Mouse (Mus musculus): Measurements from ENCODE around the gene Tmem151a. TPM values are rescaled to one million over a fixed set of nuclear protein-coding genes. Genes with fewer than 3 reads are reported as not detected.

Tmem151a gene
- polyA plus RNA-seq (2014; fragmentation: Illumina TruSeq; extraction: RNeasy Lipid Tissue Mini Kit (QIAGEN cat#74804); ENCODE audit: low read depth, low replicate concordance) = 2.0 TPM

GRCm38 (mm10) chr19:5085145-5085863, at the start of gene Tmem151a:
TSS of gene Tmem151a (minus strand) at chr19:5085531.

GRCm38 (mm10) chr19:5118384-5118698, 33.0 kb upstream of the Tmem151a start, which contains the start of gene Klc2:
TSS of gene Klc2 (minus strand) at chr19:5118560.

GRCm38 (mm10) chr19:5106731-5107191, 21.4 kb upstream of the Tmem151a start, which contains the start of gene Rab1b:
TSS of gene Rab1b (minus strand) at chr19:5107072.

GRCm38 (mm10) chr19:5098363-5099143, 13.2 kb upstream of the Tmem151a start, which contains the start of gene Cnih2:
TSS of gene Cnih2 (minus strand) at chr19:5098521.

GRCm38 (mm10) chr19:5087884-5088728, 2.8 kb upstream of the Tmem151a start, which contains the start of gene Yif1a:
TSS of gene Yif1a (plus strand) at chr19:5088538.

GRCm38 (mm10) chr19:5067867-5068569, 17.3 kb downstream of the Tmem151a start, which contains the start of gene Cd248:
TSS of gene Cd248 (plus strand) at chr19:5068078.

GRCm38 (mm10) chr19:5050047-5050905, 35.1 kb downstream of the Tmem151a start, which contains the start of gene Rin1:
TSS of gene Rin1 (plus strand) at chr19:5050481.

GRCm38 (mm10) chr19:5040862-5041523, 44.3 kb downstream of the Tmem151a start, which contains the start of gene Brms1:
TSS of gene Brms1 (plus strand) at chr19:5041354.

GRCm38 (mm10) chr19:5038709-5039156, 46.6 kb downstream of the Tmem151a start, which contains the start of the genes B4gat1 and AC124502.3:
TSS of gene B4gat1 (plus strand) at chr19:5038826.
TSS of gene AC124502.3 (plus strand) at chr19:5038891.

GRCm38 (mm10) chr19:5023621-5024479, 61.5 kb downstream of the Tmem151a start, which contains the start of gene Slc29a2:
TSS of gene Slc29a2 (plus strand) at chr19:5023860.

Other genes starting within 250 kb of the Tmem151a start
- gene Ccs, start 246.2 kb downstream of the Tmem151a start, polyA plus RNA-seq (2014; fragmentation: Illumina TruSeq; extraction: RNeasy Lipid Tissue Mini Kit (QIAGEN cat#74804); ENCODE audit: low read depth, low replicate concordance) = 33.2 TPM
- not detected for gene Ccdc87, start 246.2 kb downstream of the Tmem151a start, polyA plus RNA-seq (2014; fragmentation: Illumina TruSeq; extraction: RNeasy Lipid Tissue Mini Kit (QIAGEN cat#74804); ENCODE audit: low read depth, low replicate concordance)
- 63.9 TPM for gene Ctsf, start 230.4 kb downstream of the Tmem151a start, polyA plus RNA-seq (2014; fragmentation: Illumina TruSeq; extraction: RNeasy Lipid Tissue Mini Kit (QIAGEN cat#74804); ENCODE audit: low read depth, low replicate concordance)
- 0.71 TPM for gene Actn3, start 207.6 kb downstream of the Tmem151a start, polyA plus RNA-seq (2014; fragmentation: Illumina TruSeq; extraction: RNeasy Lipid Tissue Mini Kit (QIAGEN cat#74804); ENCODE audit: low read depth, low replicate concordance)
- gene Zdhhc24, start 206.9 kb downstream of the Tmem151a start, polyA plus RNA-seq (2014; fragmentation: Illumina TruSeq; extraction: RNeasy Lipid Tissue Mini Kit (QIAGEN cat#74804); ENCODE audit: low read depth, low replicate concordance) = 4.5 TPM
- 2.6 TPM for gene Bbs1, start 178.9 kb downstream of the Tmem151a start, polyA plus RNA-seq (2014; fragmentation: Illumina TruSeq; extraction: RNeasy Lipid Tissue Mini Kit (QIAGEN cat#74804); ENCODE audit: low read depth, low replicate concordance)
- gene Dpp3, start 157.2 kb downstream of the Tmem151a start, polyA plus RNA-seq (2014; fragmentation: Illumina TruSeq; extraction: RNeasy Lipid Tissue Mini Kit (QIAGEN cat#74804); ENCODE audit: low read depth, low replicate concordance) = 24.4 TPM
- gene Peli3, start 142.4 kb downstream of the Tmem151a start, polyA plus RNA-seq (2014; fragmentation: Illumina TruSeq; extraction: RNeasy Lipid Tissue Mini Kit (QIAGEN cat#74804); ENCODE audit: low read depth, low replicate concordance) = 2.7 TPM
- gene Mrpl11, start 123.4 kb downstream of the Tmem151a start, polyA plus RNA-seq (2014; fragmentation: Illumina TruSeq; extraction: RNeasy Lipid Tissue Mini Kit (QIAGEN cat#74804); ENCODE audit: low read depth, low replicate concordance) = 87.5 TPM
- 0.81 TPM for gene Npas4, start 95.2 kb downstream of the Tmem151a start, polyA plus RNA-seq (2014; fragmentation: Illumina TruSeq; extraction: RNeasy Lipid Tissue Mini Kit (QIAGEN cat#74804); ENCODE audit: low read depth, low replicate concordance)
- gene Slc29a2, start 61.7 kb downstream of the Tmem151a start, polyA plus RNA-seq (2014; fragmentation: Illumina TruSeq; extraction: RNeasy Lipid Tissue Mini Kit (QIAGEN cat#74804); ENCODE audit: low read depth, low replicate concordance) = 14.6 TPM
- gene B4gat1, start 46.7 kb downstream of the Tmem151a start, polyA plus RNA-seq (2014; fragmentation: Illumina TruSeq; extraction: RNeasy Lipid Tissue Mini Kit (QIAGEN cat#74804); ENCODE audit: low read depth, low replicate concordance) = 42.6 TPM
- 1.0 TPM for gene AC124502.3, start 46.6 kb downstream of the Tmem151a start, polyA plus RNA-seq (2014; fragmentation: Illumina TruSeq; extraction: RNeasy Lipid Tissue Mini Kit (QIAGEN cat#74804); ENCODE audit: low read depth, low replicate concordance)
- 19.7 TPM for gene Brms1, start 44.2 kb downstream of the Tmem151a start, polyA plus RNA-seq (2014; fragmentation: Illumina TruSeq; extraction: RNeasy Lipid Tissue Mini Kit (QIAGEN cat#74804); ENCODE audit: low read depth, low replicate concordance)
- gene Rin1, start 35.0 kb downstream of the Tmem151a start, polyA plus RNA-seq (2014; fragmentation: Illumina TruSeq; extraction: RNeasy Lipid Tissue Mini Kit (QIAGEN cat#74804); ENCODE audit: low read depth, low replicate concordance) = 1.7 TPM
- gene Cd248, start 17.5 kb downstream of the Tmem151a start, polyA plus RNA-seq (2014; fragmentation: Illumina TruSeq; extraction: RNeasy Lipid Tissue Mini Kit (QIAGEN cat#74804); ENCODE audit: low read depth, low replicate concordance) = 10.5 TPM
- 90.7 TPM for gene Yif1a, start 3.0 kb upstream of the Tmem151a start, polyA plus RNA-seq (2014; fragmentation: Illumina TruSeq; extraction: RNeasy Lipid Tissue Mini Kit (QIAGEN cat#74804); ENCODE audit: low read depth, low replicate concordance)
- gene Cnih2, start 13.0 kb upstream of the Tmem151a start, polyA plus RNA-seq (2014; fragmentation: Illumina TruSeq; extraction: RNeasy Lipid Tissue Mini Kit (QIAGEN cat#74804); ENCODE audit: low read depth, low replicate concordance) = 0.34 TPM
- 163 TPM for gene Rab1b, start 21.5 kb upstream of the Tmem151a start, polyA plus RNA-seq (2014; fragmentation: Illumina TruSeq; extraction: RNeasy Lipid Tissue Mini Kit (QIAGEN cat#74804); ENCODE audit: low read depth, low replicate concordance)
- 41.4 TPM for gene Klc2, start 33.0 kb upstream of the Tmem151a start, polyA plus RNA-seq (2014; fragmentation: Illumina TruSeq; extraction: RNeasy Lipid Tissue Mini Kit (QIAGEN cat#74804); ENCODE audit: low read depth, low replicate concordance)
- 19.3 TPM for gene Pacs1, start 187.6 kb upstream of the Tmem151a start, polyA plus RNA-seq (2014; fragmentation: Illumina TruSeq; extraction: RNeasy Lipid Tissue Mini Kit (QIAGEN cat#74804); ENCODE audit: low read depth, low replicate concordance)
- gene Sf3b2, start 209.9 kb upstream of the Tmem151a start, polyA plus RNA-seq (2014; fragmentation: Illumina TruSeq; extraction: RNeasy Lipid Tissue Mini Kit (QIAGEN cat#74804); ENCODE audit: low read depth, low replicate concordance) = 111 TPM
- 16.3 TPM for gene Gal3st3, start 212.8 kb upstream of the Tmem151a start, polyA plus RNA-seq (2014; fragmentation: Illumina TruSeq; extraction: RNeasy Lipid Tissue Mini Kit (QIAGEN cat#74804); ENCODE audit: low read depth, low replicate concordance)

All from heart, adult 10 weeks (tissue).